Mouse (Mus musculus): ENCODE data around the gene Mbl1.
A peak's percentile ranks its signal among the peaks of the same experiment; 100 is the strongest.

Mbl1 gene

DNA sequence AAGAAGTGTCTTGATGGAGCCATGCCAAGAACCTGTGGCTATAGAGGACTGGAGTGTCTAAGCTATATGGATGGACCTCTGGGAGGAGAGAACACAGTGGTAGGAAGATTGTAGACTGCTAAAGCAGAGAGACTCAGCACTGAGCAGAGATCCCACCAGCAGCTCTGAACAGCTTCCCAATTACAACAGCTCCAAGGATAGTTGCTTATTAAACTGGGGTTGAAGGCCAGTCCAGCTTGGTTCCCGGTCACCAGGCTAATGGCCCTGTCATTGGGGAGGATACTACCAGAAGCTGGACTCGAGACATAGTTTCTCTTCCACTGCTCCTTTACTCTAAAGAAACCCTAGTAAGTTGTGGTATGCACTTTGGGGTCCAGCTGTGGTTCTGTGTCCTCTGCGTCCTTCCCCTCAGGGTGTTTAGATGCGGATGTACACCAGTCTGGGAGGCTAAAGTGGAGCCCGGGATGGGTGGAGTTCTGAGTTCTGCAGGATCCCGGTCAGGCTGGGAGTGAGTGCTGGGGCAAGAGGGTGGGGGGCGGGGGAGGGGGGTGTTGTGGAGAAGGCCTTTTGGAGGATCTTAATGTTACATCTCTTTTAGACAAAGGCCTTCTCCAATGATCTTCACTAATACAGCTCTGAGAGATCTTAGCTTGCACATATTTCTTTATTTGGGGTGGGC is at the start of gene Mbl1:
Mbl1 (plus strand) TSS at position 239 of the 679 bp plus-strand sequence.
- no peak for DNase-seq (ENCODE audit: low read depth, low spot score)

DNA sequence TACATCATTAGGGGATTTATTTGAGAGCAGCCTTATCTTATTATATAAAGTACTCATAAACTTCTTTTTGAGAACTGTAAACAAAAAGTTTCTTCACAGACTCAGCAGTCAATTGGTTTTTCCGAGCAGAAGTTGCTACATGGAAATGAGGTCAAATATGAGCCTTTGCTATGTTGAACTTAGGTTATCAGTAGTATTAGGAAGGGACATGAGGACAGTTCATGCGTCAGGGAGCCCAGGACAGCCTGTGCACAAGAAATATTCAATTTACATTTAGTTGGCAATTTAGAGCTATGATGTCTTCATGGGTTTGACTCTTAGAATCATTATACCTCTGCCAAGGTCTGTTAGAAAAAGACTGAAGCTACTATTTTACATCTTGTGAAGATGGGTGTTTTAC is 49.0 kb upstream of the Mbl1 start:
- no peak for DNase-seq (ENCODE audit: low read depth, low spot score)

GRCm38 (mm10) chr14:41104853-41105444 is 46.3 kb upstream of the Mbl1 start, which contains the start of gene Mat1a:
Mat1a (plus strand) TSS chr14:41105035.
- no peak for DNase-seq (ENCODE audit: low read depth, low spot score)

- no peak for DNase-seq (ENCODE audit: low read depth, low spot score)
These were observed 40.1 kb upstream of the Mbl1 start for GRCm38 (mm10) chr14:41111031-41111668.

- DNase-seq (ENCODE audit: low read depth, low spot score), result no peak
These were observed 38.3 kb upstream of the Mbl1 start for GRCm38 (mm10) chr14:41112944-41113343.

DNA sequence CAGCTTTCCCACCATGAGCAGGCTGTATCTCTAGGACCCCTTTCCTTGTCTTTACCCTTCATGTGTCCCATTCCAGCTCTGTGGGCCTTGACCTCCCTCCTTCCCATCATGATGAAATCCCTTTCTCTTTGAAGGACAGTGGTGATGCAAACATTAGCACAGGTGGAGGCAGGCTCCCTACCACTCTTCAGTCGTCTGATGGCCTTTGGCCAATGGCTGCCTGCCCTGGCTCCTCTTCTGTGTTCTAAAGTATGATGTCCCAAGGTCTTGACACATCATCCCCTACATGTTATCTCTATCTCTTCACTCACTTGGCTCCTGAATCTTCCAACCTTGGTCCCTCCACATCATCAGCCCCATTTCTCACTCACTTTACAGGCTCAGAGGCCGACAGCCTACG is 35.0 kb upstream of the Mbl1 start:
- no peak for DNase-seq (ENCODE audit: low read depth, low spot score)

DNA sequence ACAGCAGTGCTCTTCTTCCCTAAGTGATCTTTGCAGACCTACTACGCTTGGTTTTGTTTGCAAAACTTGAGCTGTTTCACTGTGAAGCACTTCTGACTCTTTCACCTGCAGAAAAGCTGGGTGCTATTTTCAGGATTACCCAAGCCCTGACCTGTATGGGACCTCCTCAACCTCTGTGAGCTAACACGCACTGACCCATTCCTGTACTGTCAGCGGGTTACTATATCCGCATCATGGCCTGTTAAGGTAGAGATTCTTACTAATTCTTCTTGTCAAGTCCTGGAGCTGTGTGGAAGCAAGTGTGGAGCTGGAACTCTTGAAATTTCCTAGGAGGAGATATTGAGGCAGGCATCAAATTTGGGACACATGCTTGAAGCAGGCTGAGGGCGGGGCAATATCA is 26.6 kb upstream of the Mbl1 start:
- DNase-seq (ENCODE audit: low read depth, low spot score), result no peak

DNA sequence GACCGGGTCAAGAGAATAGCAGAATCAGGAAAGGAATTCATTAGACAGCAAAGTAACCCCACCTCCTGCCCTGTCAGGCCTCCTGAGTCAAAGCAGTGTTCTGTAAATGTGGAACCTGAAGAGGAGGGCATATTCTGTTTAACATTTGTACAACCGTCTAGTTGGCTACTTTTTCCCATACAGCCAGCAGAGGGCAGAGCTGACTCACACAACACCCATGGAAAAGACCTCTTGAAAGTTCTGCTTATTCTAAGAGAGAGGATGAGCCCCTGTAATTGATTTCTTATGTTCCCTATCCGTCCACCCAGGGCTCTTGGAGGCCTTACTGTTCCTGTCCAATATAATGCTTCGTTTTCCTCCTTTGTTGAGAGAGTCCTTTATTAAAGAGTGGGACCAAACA is 23.3 kb upstream of the Mbl1 start:
- peak; percentile 67 for DNase-seq (ENCODE audit: low read depth, low spot score)

GRCm38 (mm10) chr14:41131540-41131939 is 19.7 kb upstream of the Mbl1 start, which contains the start of gene Sftpa1:
Sftpa1 (plus strand) TSS chr14:41131782.
- DNase-seq (ENCODE audit: low read depth, low spot score), result no peak

DNA sequence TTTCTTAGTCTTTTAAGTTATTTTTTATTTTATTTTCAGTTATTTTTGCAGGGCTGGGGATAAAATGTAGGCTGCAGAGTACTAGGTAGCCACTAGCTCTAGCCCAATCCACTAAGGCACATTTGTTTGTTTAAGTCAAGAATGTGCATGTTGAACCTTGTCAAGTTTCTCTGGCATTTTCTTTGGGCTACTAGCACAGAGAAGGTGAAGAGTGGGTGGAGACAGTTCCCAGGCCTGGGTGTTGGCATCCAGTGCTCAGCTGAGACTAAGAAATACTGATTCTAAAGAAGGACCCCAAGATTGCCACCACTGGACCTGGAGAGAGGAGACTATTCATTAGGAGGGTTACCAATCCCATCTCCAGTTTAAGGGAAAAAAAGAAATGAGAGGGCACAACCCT is 14.3 kb upstream of the Mbl1 start:
- no peak for DNase-seq (ENCODE audit: low read depth, low spot score)

GRCm38 (mm10) chr14:41140686-41141085 is 10.6 kb upstream of the Mbl1 start:
- no peak for DNase-seq (ENCODE audit: low read depth, low spot score)

DNA sequence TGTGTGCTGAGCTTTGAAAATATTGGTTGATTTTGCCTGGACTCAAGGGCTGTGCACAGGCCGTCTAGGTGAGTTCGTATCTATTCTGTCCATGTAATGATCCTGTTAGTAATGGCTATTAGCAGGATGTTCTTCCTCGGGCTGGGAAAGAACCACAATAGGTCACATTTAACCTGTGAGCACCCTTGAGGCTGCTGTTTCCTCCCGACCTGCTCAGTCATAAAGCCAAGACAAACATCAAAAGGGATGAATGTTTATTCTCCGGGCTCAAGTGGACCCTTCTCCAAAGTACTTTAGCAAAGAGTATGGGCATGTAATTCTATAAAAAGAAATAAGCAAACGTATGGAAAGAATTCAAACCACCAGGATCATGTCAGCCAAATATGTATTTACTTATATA is 5.2 kb upstream of the Mbl1 start:
- DNase-seq (ENCODE audit: low read depth, low spot score), result no peak

- no peak for DNase-seq (ENCODE audit: low read depth, low spot score)
These were observed 4.3 kb upstream of the Mbl1 start for GRCm38 (mm10) chr14:41146922-41147321.

DNA sequence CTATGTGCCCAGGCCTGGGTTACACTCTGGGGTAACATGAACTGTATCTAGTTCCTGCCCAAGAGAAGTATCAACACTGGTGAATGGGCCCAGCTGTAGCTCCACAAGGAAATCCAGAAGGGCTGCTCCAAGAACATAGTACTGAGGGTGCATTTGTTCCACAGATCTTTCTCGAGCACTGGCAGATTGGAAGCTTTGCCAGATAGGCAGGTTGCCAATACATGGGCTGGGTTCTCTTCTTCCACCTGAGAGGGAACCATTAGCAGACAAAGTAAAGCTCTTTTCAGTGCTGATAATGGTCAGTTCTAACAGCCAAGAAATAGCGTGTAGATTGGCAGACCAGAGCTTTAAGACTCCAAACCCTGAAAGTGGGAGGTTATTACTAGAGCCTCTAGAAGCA is 3.9 kb upstream of the Mbl1 start:
- no peak for DNase-seq (ENCODE audit: low read depth, low spot score)

DNA sequence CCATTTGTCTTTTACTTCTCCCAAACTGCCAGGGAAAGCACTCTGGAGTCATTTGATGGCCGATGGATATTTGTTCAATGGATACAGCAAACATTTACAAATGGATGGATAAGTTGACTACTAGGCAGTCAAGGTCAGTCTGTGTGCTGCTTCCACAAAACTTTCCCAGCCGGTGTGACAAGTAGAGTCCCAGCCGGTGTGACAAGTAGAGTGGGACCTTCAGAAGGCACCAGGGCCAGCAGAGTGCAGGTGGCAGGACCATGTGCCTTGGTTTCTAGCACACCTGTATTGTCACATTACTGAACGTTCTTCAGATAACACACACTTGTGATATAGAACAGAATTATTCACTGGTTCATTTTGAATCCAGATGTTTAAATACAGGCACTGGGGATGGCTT is 8.8 kb downstream of the Mbl1 start:
- DNase-seq (ENCODE audit: low read depth, low spot score), result no peak

GRCm38 (mm10) chr14:41160743-41161142 is 9.5 kb downstream of the Mbl1 start:
- no peak for DNase-seq (ENCODE audit: low read depth, low spot score)

DNA sequence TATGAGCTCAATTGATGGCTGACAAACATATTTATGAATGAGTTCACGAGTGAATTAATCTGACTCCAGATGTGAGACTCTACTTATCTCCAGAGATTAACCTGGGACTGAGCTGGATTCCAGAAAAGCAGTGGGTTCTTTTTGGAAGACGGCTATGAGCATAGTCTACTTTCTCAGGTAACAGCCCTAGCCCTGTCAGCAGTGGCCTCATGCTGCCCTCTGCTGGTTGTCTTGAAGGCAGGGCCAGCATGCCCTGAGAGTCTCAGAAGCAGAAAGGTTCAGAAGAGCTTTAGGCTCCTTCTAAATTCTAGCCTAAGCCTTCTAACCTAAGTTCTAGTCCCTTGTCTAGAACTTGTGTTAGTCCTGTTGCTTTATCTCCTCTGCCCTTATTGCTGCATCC is 11.4 kb downstream of the Mbl1 start:
- peak; percentile 60 for DNase-seq (ENCODE audit: low read depth, low spot score)

DNA sequence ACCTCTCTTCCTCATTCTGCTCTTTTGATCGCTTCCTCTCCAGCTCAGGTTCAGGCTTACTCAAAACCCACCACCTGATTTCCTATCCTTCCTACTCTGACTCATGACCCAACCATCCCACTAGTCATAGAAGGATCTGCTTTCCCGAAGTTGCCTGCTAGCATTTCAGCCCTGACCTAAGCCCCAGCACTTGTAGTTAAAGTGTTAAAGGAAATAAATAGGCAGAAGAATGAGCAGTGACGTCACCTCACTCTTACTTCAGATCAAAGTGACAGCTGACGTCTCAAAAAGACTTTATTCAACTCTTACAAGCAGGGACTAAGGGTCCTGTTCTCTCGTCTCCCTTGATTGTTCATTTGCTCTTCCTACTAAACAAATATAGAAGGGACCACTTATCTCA is 16.0 kb downstream of the Mbl1 start:
- DNase-seq (ENCODE audit: low read depth, low spot score), result no peak

- no peak for DNase-seq (ENCODE audit: low read depth, low spot score)
These were observed 17.3 kb downstream of the Mbl1 start for GRCm38 (mm10) chr14:41168567-41168966.

DNA sequence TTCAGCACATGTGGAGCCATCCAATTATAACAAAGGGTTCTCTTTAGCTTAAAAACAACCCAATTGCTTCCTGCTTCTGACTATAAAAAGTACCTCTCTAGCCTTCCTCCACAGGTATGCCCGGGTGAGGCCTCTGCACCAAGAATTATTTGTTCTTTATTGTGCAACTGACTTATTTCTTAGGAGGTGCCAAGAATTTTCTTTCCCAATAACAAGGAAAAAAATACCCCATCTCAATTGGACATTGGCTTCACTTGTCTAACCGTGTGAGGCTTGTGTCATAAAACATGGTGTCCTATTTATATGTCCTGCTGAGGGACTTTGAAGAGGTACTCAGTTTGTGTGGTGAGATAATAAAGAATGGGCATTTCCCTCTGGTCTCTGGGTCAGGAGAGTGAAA is 19.3 kb downstream of the Mbl1 start:
- no peak for DNase-seq (ENCODE audit: low read depth, low spot score)

DNA sequence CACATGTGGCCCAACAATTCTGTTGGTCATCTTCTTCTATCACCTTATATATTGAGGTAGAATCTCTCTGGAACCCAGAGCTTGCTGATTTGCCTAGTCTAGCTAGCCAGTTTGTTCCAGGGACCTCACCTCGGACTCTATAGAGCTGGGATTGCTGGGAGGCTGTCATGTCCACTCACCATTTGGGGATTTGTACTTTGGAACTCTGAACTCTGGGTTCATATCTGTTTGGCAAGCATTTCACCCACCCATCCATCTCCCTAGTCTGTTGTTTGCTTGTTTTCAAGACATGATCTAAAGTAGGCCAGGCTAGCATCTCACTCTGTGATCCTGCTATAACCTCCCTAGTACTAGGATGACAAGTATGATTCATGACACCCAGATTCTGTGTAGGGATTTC is 23.5 kb downstream of the Mbl1 start:
- no peak for DNase-seq (ENCODE audit: low read depth, low spot score)

DNA sequence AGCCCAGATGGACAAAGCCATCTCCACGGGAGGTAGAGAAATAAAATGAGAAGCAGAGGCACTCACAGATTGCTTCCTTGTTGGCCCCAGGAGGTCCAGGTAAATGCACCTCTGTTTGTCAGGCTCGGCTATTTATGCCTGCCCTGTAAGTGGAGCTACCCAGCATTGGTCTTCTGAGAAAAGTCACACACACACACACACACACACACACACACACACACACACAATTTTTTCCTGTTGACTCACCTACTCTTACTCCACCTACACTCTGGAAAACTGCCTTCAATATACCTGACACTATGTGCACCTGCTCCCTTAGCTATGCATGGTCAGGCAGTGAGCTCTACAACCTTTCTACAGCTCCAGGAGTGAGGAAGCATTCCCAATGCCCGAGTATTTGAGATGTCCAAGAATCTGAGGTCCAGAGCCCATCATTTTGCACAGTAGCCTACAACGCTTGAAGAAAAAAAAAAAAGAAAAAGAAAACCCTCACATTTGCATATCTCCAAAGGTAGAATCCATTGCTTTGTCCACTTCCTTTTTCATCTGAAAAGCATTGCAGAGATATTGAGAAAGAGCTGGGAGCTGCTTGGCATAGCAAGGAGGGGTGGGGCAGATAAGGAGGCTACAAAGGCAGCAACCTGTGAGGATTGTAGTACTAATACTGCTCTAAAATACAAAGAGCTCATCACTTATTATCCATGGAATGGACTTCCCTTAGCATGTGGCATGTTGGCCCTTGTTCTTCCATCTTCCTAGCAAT is 34.0 kb downstream of the Mbl1 start, which contains the start of gene Sftpd:
Sftpd (minus strand) TSS at position 91 of the 763 bp plus-strand sequence.
- DNase-seq (ENCODE audit: low read depth, low spot score), result no peak

All from ZHBTc4 (cell line).